Mouse (Mus musculus): ENCODE measurements around the gene Atp6v0d1.
"Not testable (repeated sequence)": the region's sequence is repeated elsewhere in the genome, so short reads cannot be mapped to it uniquely, and the experiment has no call there.

DNA sequence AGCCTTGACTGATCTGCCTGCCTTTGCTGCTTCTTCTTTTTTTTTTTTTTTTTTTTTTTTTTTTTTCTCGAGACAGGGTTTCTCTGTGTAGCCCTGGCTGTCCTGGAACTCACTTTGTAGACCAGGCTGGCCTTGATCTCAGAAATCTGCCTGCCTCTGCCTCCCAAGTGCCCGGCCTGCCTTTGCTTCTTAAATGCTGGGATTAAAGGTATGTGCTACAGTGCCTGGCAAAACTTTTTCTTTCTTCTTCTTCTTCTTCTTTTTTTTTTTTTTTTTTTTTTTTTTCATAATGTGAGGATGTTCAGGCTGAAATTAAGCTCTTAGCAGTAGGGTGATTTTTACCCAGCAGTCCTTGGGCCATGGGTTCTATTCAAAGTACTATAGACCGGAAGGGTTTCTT lies 36.7 kb upstream of the Atp6v0d1 start:
- not testable (repeated sequence) for TF ChIP-seq POLR2A (IDR thresholded peaks at IDR 0.05; ENCODE audit: low read depth, low read length); CTCF (IDR thresholded peaks at IDR 0.05; ENCODE audit: extremely low read depth, insufficient read length, insufficient replicate concordance, low read depth, low read length)

Data from small intestine, adult 2 months (tissue).